Mouse (Mus musculus) kidney, postnatal 25 days (tissue): ENCODE data around the gene Slc26a1.

ENCODE experiments used
- DNase-seq, 2 experiments: peaks; one replicate each; pipeline ENCODE4 v3.0.0; 2021; ENCODE audit warnings: mixed read lengths in 2 of 2

Gene Slc26a1

GRCm38 (mm10) chr5:108675251-108675816 is at the start of gene Slc26a1:
Gene Slc26a1, minus strand, starts transcription at chr5:108675569.
- peak; percentile 71 to 86 for DNase-seq

DNA sequence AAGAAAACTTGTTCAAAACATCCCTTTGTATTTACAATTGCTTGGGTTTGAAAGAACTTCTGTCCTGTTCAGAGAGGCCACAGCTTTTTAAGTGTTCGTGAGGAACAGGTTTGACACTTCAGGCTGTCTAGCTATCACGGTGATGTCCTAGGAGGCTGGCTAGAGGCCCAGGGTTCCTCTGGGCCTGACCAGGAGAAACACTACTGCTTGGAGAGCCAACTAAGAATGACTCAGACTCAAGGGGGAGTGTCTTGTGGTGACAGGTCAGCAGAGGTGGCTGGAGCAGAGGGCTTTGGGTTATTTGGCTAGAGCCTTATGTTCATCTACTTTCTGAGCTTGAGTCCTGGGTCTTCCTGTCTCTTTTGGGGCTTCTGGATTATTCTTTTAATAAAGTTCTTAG is 48.6 kb upstream of the Slc26a1 start:
- no peak for DNase-seq

DNA sequence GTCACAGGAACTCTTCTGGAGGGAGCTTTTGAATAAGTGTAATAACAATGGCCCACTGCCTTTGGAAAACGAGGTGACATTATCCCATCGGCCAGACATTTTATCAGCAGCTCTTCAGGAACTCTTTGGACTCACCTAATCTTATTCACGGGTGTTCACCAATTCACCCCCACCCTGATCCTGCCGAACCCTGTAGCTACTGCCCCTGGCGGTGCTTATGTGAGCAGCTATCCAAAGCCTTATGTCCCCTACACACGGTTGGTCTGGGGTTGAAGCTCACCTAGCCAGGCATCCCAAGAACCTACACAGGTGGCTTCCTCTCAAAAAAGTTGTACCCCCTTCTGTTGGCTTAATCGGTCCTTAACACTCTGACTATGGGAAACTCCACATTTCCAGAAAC is 44.4 kb upstream of the Slc26a1 start:
- DNase-seq: no peak

DNA sequence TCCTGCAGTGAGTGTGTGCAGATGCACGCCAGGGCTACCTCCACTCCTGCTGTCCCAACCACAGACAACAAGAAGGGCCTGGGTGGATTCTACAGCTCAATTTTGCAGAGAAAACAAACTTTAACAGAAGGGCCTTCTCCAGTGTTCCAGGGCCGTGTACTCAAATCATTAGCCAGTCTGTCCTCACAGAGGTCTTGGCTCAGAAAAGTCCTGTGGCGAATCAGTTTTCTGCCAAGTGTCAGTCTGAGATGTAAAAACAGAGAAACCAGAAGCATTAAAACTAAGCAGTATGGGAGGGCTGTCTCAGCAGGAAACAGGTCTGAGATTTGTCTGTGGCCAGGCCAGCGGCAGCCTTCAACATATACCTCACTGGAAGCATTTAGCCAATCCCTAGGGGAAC is 42.7 kb upstream of the Slc26a1 start:
- DNase-seq: no peak

DNA sequence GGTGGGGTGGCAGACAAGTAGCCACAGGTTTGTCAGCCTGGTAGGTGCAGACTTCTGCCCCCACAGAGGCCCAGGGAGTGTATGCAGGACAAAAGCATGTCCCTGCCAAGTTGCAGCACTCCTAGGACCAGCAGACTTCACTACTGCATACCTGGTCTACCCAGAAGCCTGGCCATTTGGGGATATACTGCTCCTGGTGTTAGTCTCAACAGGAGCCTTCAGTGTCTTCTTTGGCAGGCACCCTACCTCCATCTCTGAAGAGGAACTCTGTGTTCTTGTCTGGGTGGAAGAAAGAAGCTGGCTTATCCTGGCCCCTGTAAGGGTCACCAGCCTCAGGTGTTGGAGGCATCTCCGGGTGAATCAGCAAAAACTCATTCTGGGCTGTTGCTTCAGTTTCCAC is 40.6 kb upstream of the Slc26a1 start:
- no peak for DNase-seq

DNA sequence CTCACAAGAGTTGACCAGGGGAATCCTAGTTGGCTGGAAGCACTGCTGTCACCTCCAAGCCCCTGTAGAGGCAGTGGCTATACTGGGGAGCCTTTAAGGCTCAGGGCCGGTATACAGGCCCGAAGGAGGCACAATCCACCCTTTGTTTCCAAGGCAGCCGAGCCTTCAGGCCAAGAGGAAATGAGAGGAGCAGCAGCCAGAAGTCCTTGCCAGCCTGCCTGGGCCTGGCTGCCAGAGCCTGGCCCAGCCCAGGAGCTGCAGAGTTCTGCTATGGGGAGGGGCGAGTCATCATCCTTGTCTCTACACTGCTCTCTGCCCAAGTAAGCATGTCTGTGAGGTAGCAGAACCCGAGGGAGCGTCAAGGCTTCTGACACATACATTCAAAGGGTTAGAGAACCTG is 38.8 kb upstream of the Slc26a1 start:
- DNase-seq: peak; percentile 23 to 56

DNA sequence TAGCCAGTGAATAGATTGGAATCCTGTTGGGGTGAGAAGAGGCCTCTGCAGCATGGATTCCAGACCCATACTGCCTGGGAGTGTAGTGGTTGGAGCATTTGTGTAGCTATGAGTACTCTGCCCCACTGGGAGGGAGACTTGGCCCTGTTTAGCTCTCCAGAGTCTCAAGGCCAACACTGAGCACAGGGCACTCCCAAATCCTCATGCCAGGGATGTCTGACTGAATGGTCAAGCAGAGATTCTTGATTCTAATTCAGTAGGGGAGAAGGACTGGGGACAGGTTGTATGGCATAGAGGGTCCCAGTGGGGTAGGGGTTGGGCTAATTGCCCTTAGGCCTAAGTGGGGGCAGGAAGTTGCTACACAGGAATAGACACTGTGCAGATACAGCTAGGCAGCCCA is 38.3 kb upstream of the Slc26a1 start:
- DNase-seq: no peak

DNA sequence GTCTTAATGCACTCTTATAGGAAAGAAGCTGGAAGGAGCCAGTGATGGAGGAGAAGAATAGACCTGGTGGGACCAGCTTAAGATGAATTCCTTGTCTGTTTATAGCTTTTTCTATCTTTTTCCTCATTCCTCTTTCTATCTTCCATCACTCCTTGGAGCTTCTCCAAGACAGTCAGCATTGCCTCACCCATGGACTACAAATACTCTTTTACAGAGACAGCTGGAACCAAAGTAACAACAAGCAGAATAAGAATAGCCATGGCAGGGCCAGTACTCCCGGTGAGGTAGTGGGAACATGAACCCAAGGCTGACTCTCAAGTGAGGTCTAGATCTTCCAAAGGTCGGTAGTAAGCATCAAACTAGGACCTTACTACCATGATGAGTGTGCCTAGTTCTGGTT is 37.7 kb upstream of the Slc26a1 start:
- DNase-seq: no peak

DNA sequence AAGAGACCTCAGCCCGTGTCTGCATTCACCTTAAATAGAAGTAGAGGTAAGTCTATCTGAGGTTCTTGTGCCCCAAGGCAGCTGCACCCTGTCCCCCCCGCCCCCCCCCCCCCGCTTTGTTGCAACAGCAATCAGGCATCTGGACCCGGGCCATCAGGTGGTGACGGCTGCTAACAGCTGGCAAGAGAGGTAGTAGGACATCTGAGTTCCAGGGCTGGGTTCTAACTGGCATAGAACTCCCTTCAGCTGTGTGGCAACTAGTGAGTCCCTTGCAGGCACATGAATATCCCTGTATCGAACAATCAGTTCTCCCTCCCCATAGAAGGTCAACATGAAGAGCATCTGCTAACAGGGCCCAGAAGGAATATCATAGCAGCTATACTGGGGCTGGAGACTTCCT is 36.6 kb upstream of the Slc26a1 start:
- DNase-seq: no peak

DNA sequence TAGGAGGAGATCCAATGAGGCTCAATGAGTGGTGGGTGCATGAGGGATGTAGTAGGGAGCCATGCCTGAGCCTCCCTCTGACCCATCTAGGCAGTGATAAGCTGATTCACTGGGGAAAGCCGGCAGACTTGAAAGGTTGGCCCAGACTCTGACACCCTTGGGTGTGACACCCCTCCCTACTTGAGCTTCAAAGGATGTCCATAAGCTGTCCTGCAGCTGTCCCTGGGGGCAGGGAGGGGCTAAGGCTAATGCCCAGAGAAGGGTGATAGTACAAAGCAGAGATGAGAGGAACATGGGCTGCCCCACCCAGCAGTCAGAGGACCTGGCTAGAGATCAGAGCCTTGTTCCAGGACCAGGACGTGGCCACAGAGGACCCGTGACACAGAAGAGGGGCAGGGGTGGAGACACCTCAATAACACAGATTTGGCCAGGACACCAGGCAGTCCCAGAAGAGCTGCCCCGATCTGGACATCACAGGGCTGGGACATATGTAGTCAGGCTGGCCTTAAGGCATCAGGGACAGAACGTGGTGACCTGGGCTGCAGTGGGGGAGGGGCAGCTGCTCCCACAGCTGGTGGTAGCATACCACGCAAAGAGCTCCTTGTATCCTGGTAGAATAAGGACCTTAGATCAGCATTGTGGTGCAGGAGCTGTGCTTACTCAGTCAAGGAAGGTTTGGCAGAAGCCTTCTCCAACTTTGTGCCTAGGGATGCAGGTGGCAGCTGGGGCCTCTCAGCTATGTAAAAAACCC is 33.8 kb upstream of the Slc26a1 start:
- peak in 1 of 2 experiments; percentile 46 for DNase-seq

GRCm38 (mm10) chr5:108708419-108708818 is 33.0 kb upstream of the Slc26a1 start:
- DNase-seq: peak; percentile 65 to 89

GRCm38 (mm10) chr5:108707758-108708157 is 32.4 kb upstream of the Slc26a1 start:
- no peak for DNase-seq

DNA sequence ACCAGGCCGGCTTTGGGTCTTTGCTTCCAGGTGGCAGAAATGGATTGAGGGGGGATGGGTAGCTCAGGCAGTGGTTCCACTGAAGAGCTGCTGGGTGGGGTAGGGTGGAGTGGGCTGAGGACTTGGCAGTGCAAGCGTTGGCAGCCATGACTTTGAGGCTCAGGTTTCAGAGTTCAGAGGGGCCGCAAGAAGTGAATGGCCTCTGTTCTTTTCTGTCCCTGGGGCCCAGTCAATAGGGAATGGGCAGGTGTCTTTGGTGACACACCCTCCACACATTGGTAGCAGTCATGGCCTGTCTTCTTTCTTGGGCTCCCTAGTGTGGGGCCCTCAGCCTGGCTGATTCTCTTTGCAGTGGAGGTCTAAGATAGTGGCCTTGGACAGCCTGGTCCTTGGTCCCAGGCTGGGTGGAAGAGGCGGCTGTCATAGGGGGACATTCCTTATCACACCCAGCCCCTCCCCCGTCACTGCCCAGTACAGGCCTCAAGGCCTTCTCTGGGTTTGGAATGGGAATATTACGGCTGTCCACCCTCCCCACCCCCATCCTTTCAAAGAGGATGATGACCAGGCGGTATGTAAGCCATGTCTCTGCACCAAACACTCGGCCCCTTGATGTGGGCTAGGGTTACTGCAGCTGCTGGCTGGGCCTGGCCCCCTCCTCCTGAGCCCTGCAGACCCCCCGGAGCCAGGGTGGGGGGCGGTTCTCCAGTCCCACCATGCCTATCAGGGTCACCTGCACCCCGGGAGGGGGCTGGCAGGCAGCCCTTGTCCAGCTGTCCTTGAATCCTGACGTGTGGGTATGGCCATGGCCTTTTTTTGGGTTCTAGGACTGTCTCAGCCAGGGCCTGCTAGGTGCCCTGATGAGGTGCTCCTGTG is 28.6 kb upstream of the Slc26a1 start:
- DNase-seq: no peak

GRCm38 (mm10) chr5:108701341-108702021 is 26.1 kb upstream of the Slc26a1 start:
- no peak for DNase-seq

- DNase-seq: no peak
These were observed 25.0 kb upstream of the Slc26a1 start for GRCm38 (mm10) chr5:108700346-108700745.

GRCm38 (mm10) chr5:108697341-108697753 is 22.0 kb upstream of the Slc26a1 start:
- DNase-seq: no peak

DNA sequence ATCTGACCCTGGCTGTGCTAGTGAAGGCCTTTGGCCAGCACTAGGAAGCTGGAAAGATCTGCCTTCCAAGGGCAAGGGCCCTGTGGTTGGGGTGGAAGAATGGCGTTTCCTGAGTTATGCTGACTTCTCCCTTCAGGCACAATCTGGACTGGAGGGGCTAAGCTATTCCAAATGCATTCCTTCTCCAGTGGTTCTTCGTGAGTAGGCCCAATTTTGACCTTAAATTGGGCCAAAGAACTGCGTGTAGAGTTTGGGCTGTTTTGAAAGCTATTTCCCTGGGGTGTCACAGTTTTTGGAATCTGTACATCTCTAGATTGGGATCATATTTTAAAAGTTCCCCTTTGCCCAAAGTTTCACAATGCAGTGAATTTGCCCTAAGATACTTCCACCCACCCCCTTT is 21.2 kb upstream of the Slc26a1 start:
- DNase-seq: no peak

DNA sequence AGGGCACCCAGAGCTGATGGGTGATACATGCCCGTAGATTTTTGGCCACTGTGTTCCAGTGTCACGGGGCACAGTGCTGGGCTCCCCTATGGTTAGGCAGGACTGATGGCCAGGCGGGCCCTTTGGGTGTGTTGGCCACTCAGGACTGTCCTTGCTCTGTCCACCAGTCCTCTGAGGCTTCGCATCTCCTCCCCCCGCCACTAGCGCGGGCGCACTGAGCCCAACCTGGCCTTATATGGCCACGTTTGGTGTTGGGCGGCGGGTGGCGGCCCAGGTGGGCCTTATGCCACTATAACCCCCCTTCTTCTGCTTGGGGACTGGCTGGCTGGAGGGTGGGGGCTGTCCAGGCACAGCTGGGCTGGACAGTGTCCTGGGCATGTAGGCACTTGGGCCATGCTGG is 20.5 kb upstream of the Slc26a1 start:
- DNase-seq: no peak

DNA sequence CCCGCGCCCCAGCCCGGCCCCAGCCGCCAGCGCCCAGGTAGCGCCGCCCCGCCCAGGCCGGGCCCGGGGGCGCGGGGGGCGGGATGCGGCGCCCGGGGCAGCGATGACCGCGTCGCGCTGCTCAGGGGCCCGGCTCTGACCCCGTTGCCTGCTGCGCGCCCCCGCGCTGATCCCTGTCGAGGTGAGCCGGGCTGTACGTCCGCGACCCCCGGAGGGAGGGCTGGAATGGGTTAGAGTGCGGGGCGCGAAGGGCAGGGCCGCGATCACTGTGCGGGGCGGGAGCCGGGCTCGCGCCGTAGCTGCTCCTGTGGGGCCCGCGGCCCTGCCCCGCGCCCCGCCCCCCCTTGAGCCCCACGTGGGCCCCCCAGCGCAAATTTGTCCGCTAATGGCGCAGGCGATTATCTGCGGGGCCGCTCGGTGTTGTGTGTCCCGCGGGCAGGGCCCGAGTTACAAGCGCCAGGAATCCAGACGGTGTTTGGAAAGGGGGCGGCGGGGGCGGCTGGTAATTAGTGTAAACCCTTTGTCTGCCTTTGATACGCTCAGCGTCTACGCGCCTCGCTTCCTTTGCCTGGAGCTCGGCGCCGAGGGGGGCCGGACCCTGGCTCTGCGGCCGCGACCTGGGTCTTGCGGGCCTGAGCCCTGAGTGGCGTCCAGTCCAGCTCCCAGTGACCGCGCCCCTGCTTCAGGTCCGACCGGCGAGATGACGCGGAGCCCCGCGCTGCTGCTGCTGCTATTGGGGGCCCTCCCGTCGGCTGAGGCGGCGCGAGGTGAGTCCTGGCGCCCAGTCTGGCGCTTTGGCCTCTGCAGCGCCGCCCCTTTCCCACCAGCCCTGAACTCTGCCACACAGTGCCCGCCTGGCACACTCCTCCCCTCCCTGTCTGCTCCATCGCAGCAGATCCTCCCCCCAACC is 19.2 kb upstream of the Slc26a1 start:
- DNase-seq: peak; percentile 62 to 88

DNA sequence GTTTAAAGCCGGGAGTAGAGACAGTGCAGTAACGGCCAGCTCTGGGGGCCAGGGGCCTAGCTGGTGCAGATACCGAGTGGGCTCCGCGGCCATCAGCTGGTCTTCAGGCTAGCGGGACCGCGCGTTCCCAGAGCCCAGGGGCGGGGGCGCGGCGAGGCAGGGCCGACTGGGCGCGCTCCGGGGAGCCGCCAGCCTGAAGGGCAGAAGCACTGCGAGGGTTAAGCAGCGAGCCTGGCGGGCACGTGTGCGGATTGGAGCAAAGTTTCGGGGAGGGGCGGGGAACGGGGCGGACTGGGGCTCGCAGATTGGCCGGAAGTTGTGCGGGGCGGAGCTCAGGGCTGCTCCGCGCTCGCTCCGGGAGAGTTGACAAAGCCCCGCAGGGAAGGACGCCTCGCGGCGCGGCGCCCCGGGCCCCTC is 18.5 kb upstream of the Slc26a1 start:
- DNase-seq: peak; percentile 92 to 96

- peak; percentile 79 to 89 for DNase-seq
These were observed 16.9 kb upstream of the Slc26a1 start, which contains the start of gene Fgfrl1 for GRCm38 (mm10) chr5:108692271-108692670. Gene Fgfrl1, plus strand, starts transcription at chr5:108692382.

DNA sequence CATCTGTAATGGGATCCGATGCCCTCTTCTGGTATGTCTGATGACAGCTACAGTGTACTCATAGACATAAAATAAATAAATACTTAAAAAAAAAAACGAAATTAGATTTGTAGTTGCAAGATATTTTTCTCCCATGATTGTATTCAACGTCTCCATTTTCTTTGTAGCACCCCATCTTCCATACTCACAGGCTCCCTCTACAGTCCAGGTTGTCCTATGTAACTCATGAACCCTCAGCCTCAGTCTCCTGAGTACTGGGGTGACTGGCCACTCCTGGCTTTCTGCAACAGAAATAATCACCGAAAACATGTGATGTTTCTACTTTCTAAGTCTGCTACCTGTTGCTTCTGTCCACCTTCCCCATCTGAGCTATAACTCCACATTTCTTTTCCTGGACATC is 15.8 kb upstream of the Slc26a1 start:
- no peak for DNase-seq
